17 mouse cellular contexts compared by ENCODE assay signal in the genomic region with DNA sequence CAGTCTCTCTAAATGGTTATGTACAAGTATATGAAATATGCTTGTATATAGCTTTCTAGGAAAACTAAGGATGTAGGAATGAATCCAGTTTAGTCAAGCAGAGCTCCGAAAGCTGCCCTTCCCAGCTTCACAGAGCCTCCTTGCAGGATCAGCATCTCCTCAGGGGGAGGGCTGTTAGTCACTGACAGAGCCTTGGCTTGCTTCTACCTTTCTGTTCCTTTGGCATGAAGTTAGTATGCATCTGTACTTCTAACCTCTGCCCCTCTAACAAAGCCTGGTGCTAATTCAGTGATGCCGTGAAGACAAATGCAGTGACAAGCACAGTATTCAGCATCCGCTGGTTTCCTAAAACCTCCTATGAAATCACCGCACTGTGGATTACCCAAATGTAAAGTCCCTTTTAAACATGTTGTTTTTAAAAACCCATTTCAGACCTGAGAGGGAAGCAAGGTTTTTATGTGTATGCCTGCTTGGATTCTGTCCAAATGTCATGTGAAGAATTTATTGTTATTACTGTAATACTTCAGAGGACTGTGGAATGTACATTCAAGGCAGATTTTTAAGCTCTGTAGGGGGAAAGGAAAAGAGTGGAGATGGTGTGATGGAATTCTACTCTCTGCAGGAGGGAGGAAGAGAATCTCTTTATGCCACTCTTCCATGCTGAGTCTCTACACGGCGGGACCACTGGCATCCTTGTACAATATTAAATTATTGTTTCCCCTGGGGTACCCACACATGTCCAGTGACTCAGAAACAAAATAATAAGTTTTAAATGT.
A peak's percentile ranks its signal among the peaks of the same experiment; 100 is the strongest.
DNase-seq lines count a peak whose midpoint lies in the region; ATAC-seq lines count a peak whose summit lies in the region.
"Had no signal": no experiment of that assay in that cellular context is flagged by ENCODE, and none has a peak within 500 bp of the region (broad histone marks: within the 10 kb centered on the region; RNA-seq: fewer than 3 reads in every experiment).

No protein-coding gene starts in this region.

- no peak overlapping the region for H3K4me3 ChIP-seq in forebrain, embryonic 13.5 days
- no peak overlapping the region for H3K4me3 ChIP-seq in forebrain, embryonic 16.5 days (replicated peaks; ENCODE audit: low read length)
- no peak overlapping the region for H3K4me3 ChIP-seq in midbrain, embryonic 15.5 days
- H3K4me3 ChIP-seq in midbrain, embryonic 11.5 days (ENCODE audit: low read depth, low read length) = no peak overlapping the region
- H3K4me3 ChIP-seq in hindbrain, embryonic 16.5 days (ENCODE audit: low read length) = no peak overlapping the region
- H3K4me3 ChIP-seq in neural tube, embryonic 15.5 days (replicated peaks) = no peak overlapping the region
- H3K4me3 ChIP-seq: liver, embryonic 15.5 days; midbrain, embryonic 12.5 days had no signal

- H3K36me3 ChIP-seq in forebrain, embryonic 13.5 days (ENCODE audit: poor library complexity, severe bottlenecking) = no peaks in the 10 kb centered on the region
- H3K36me3 ChIP-seq in forebrain, embryonic 16.5 days (ENCODE audit: control insufficient read depth, insufficient read depth) = no peaks in the 10 kb centered on the region
- no peaks in the 10 kb centered on the region for H3K36me3 ChIP-seq in midbrain, embryonic 15.5 days (replicated peaks)
- H3K36me3 ChIP-seq in midbrain, embryonic 11.5 days (ENCODE audit: control insufficient read depth, insufficient read depth, low read length) = no peaks in the 10 kb centered on the region
- no peaks in the 10 kb centered on the region for H3K36me3 ChIP-seq in hindbrain, embryonic 16.5 days (ENCODE audit: control insufficient read depth, insufficient read depth, low read length)
- H3K36me3 ChIP-seq in neural tube, embryonic 15.5 days = no peaks in the 10 kb centered on the region
- H3K36me3 ChIP-seq: liver, embryonic 15.5 days; midbrain, embryonic 12.5 days had no signal

- no peak for DNase-seq in midbrain, embryonic 11.5 days (ENCODE audit: low spot score, missing footprints)
- DNase-seq in adrenal gland, adult 18-20 months (ENCODE audit: low spot score in 2 of 2) = no peak
- DNase-seq: B cell, adult 2 months; cerebellum, adult 11 months; cerebellum, postnatal 36 days; gastrocnemius, postnatal 36 days; heart, postnatal 10 days; lung, postnatal 14 days; right cerebral cortex, postnatal 25 days had no signal

- no peaks in the 10 kb centered on the region for H3K9me3 ChIP-seq in forebrain, embryonic 13.5 days (replicated peaks)
- H3K9me3 ChIP-seq in forebrain, embryonic 16.5 days (ENCODE audit: control insufficient read depth, low read length) = no peaks in the 10 kb centered on the region
- H3K9me3 ChIP-seq in midbrain, embryonic 15.5 days = no peaks in the 10 kb centered on the region
- no peaks in the 10 kb centered on the region for H3K9me3 ChIP-seq in midbrain, embryonic 11.5 days (ENCODE audit: control insufficient read depth, low read length)
- no peaks in the 10 kb centered on the region for H3K9me3 ChIP-seq in hindbrain, embryonic 16.5 days (ENCODE audit: control insufficient read depth, low read length)
- H3K9me3 ChIP-seq in neural tube, embryonic 15.5 days (replicated peaks) = no peaks in the 10 kb centered on the region
- H3K9me3 ChIP-seq: liver, embryonic 15.5 days; midbrain, embryonic 12.5 days had no signal

- WGBS in forebrain, embryonic 13.5 days = 47% methylated on average over 6 of the region's 6 CpGs
- 38% methylated on average over 6 of the region's 6 CpGs for WGBS in forebrain, embryonic 16.5 days
- 37% methylated on average over 6 of the region's 6 CpGs for WGBS in midbrain, embryonic 15.5 days
- 66% methylated on average over 6 of the region's 6 CpGs for WGBS in midbrain, embryonic 11.5 days
- WGBS in hindbrain, embryonic 16.5 days = 30% methylated on average over 6 of the region's 6 CpGs
- WGBS in neural tube, embryonic 15.5 days = 35% methylated on average over 6 of the region's 6 CpGs

- no peak overlapping the region for H3K9ac ChIP-seq in forebrain, embryonic 13.5 days
- H3K9ac ChIP-seq in forebrain, embryonic 16.5 days (replicated peaks; ENCODE audit: low read depth, low read length) = no peak overlapping the region
- H3K9ac ChIP-seq in midbrain, embryonic 15.5 days = no peak overlapping the region
- H3K9ac ChIP-seq in midbrain, embryonic 11.5 days (ENCODE audit: low read length) = no peak overlapping the region
- no peak overlapping the region for H3K9ac ChIP-seq in hindbrain, embryonic 16.5 days (ENCODE audit: low read depth, low read length)
- H3K9ac ChIP-seq in neural tube, embryonic 15.5 days (replicated peaks) = no peak overlapping the region
- H3K9ac ChIP-seq: liver, embryonic 15.5 days; midbrain, embryonic 12.5 days had no signal

- peaks cover 18% of the 10 kb centered on the region for H3K4me1 ChIP-seq in forebrain, embryonic 13.5 days
- H3K4me1 ChIP-seq in forebrain, embryonic 16.5 days (replicated peaks; ENCODE audit: control insufficient read depth, insufficient read depth, low read length) = 0 out of 2 replicates have a peak, but pooled peaks cover 6% of the 10 kb centered on the region
- no peaks in the 10 kb centered on the region for H3K4me1 ChIP-seq in midbrain, embryonic 15.5 days
- H3K4me1 ChIP-seq in midbrain, embryonic 11.5 days (ENCODE audit: control insufficient read depth, insufficient read depth, low read length) = no peaks in the 10 kb centered on the region
- 0 out of 2 replicates have a peak, but pooled peaks cover 2% of the 10 kb centered on the region for H3K4me1 ChIP-seq in hindbrain, embryonic 16.5 days (ENCODE audit: control insufficient read depth, insufficient read depth, low read depth, low read length)
- H3K4me1 ChIP-seq in neural tube, embryonic 15.5 days = peaks cover 9% of the 10 kb centered on the region; the same call in 1 of the 2 replicates
- H3K4me1 ChIP-seq: liver, embryonic 15.5 days had no signal

- H3K27me3 ChIP-seq in forebrain, embryonic 13.5 days = no peaks in the 10 kb centered on the region
- no peaks in the 10 kb centered on the region for H3K27me3 ChIP-seq in forebrain, embryonic 16.5 days (replicated peaks; ENCODE audit: control insufficient read depth, insufficient read depth, low read length)
- no peaks in the 10 kb centered on the region for H3K27me3 ChIP-seq in midbrain, embryonic 15.5 days (replicated peaks)
- H3K27me3 ChIP-seq in midbrain, embryonic 11.5 days (ENCODE audit: control insufficient read depth, insufficient read depth, low read length) = no peaks in the 10 kb centered on the region
- no peaks in the 10 kb centered on the region for H3K27me3 ChIP-seq in hindbrain, embryonic 16.5 days (replicated peaks; ENCODE audit: control insufficient read depth, insufficient read depth, low read length)
- no peaks in the 10 kb centered on the region for H3K27me3 ChIP-seq in neural tube, embryonic 15.5 days (replicated peaks)
- H3K27me3 ChIP-seq: liver, embryonic 15.5 days; midbrain, embryonic 12.5 days had no signal

- H3K27ac ChIP-seq in forebrain, embryonic 13.5 days = no peak overlapping the region
- H3K27ac ChIP-seq in forebrain, embryonic 16.5 days (ENCODE audit: low read length) = no peak overlapping the region
- H3K27ac ChIP-seq in midbrain, embryonic 15.5 days = no peak overlapping the region
- H3K27ac ChIP-seq in midbrain, embryonic 11.5 days (ENCODE audit: low read depth, low read length) = no peak overlapping the region
- H3K27ac ChIP-seq in hindbrain, embryonic 16.5 days (ENCODE audit: low read depth, low read length) = no peak overlapping the region
- H3K27ac ChIP-seq in neural tube, embryonic 15.5 days (replicated peaks) = no peak overlapping the region; the same call in 1 of the 2 replicates
- H3K27ac ChIP-seq: liver, embryonic 15.5 days; midbrain, embryonic 12.5 days had no signal

- H3K4me2 ChIP-seq in forebrain, embryonic 13.5 days = no peak overlapping the region
- H3K4me2 ChIP-seq in forebrain, embryonic 16.5 days (ENCODE audit: low read length) = no peak overlapping the region
- H3K4me2 ChIP-seq in midbrain, embryonic 15.5 days = no peak overlapping the region
- no peak overlapping the region for H3K4me2 ChIP-seq in midbrain, embryonic 11.5 days
- no peak overlapping the region for H3K4me2 ChIP-seq in hindbrain, embryonic 16.5 days (ENCODE audit: low read length)
- peak overlapping the region; percentile 25; the same call in 1 of the 2 replicates for H3K4me2 ChIP-seq in neural tube, embryonic 15.5 days
- H3K4me2 ChIP-seq: liver, embryonic 15.5 days; midbrain, embryonic 12.5 days had no signal

- ATAC-seq in forebrain, embryonic 13.5 days = peak; percentile 27; the same call in 1 of the 2 replicates
- ATAC-seq in forebrain, embryonic 16.5 days = no peak
- ATAC-seq in midbrain, embryonic 15.5 days (replicated peaks) = 0 out of 2 replicates have a peak, but pooled peaks have one; percentile 24
- no peak for ATAC-seq in midbrain, embryonic 11.5 days (ENCODE audit: low FRiP score)
- ATAC-seq in hindbrain, embryonic 16.5 days = 0 out of 2 replicates have a peak, but pooled peaks have one; percentile 45
- ATAC-seq in neural tube, embryonic 15.5 days (ENCODE audit: low FRiP score) = 0 out of 2 replicates have a peak, but pooled peaks have one; percentile 47
- no peak for ATAC-seq in erythroid progenitor cell, adult 5-6 weeks (replicated peaks; ENCODE audit: low FRiP score, poor library complexity, severe bottlenecking)

Comparison
In these comparisons a context has a peak if more than half of its experiments do, and no peak if none do; other contexts are left out.
1. ATAC-seq: peak in forebrain, embryonic 13.5 days (single experiment), midbrain, embryonic 15.5 days (single experiment), hindbrain, embryonic 16.5 days (single experiment) and neural tube, embryonic 15.5 days (single experiment); none in forebrain, embryonic 16.5 days (single experiment), midbrain, embryonic 11.5 days (single experiment) and erythroid progenitor cell, adult 5-6 weeks (single experiment).